Mouse (Mus musculus) inflammation-experienced regulatory T-cells, adult 6 months (primary cell): Measurements from ENCODE around the gene Cul9. TPM values are rescaled to one million over a fixed set of nuclear protein-coding genes. Genes with fewer than 3 reads are reported as not detected.
"Not testable (repeated sequence)": the region's sequence is repeated elsewhere in the genome, so short reads cannot be mapped to it uniquely, and the experiment has no call there.

Experiments
- ATAC-seq: one replicate; pipeline ENCODE4 v1.8.0; 2017
- polyA plus RNA-seq, 3 experiments: library from polyadenylated mRNA; unstranded; fragments of 100-300 nt; shearing (Covaris generic); gene quantifications; one replicate each; pipeline ENCODE4 v1.2.1; 2017

Gene Cul9
- polyA plus RNA-seq, 3 experiments from 2014 or later: 0.78 to 7.5 (median 3.1) TPM

DNA sequence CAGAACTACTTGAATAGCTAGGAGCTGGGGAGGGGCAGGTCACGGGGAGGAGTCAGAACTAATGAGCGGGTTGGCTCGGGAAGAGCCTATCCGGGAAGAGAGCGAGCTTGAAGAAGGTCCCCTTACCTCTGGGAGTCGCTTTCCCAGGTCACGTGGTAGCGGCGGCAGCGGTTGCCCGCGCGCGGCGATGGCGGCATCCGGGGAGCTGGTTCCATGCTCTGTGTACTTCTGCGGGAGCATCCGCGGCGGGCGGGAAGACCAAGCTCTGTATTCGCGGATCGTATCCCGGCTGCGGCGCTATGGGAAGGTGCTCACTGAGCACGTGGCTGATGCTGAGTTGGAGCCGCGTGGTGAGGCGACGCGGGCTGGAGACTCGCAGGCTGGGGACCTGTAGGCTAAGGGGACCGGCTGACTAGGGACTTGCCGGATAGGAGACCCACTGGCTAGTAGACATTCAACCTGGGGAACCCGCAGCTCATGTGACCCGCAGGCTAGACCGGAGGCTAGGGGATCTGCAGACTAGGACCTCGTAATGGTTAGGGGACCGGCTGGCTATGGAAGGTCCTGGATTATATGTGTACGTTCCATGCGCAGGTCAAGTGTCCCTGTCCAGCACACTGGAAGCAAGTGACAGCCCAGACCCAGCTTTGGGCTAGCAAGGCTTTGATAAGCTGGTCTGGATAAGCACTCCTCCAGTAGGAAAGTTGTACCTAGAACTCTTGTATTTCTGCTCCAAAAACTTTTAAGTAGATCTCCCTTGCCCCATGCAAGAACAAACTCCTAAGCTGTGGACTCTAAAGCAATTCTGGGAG is 49.4 kb downstream of the Cul9 start, which contains the start of gene Dnph1:
Gene Dnph1, plus strand, starts transcription at position 89 of the 812 bp plus-strand sequence.
- ATAC-seq: peak; percentile 78

DNA sequence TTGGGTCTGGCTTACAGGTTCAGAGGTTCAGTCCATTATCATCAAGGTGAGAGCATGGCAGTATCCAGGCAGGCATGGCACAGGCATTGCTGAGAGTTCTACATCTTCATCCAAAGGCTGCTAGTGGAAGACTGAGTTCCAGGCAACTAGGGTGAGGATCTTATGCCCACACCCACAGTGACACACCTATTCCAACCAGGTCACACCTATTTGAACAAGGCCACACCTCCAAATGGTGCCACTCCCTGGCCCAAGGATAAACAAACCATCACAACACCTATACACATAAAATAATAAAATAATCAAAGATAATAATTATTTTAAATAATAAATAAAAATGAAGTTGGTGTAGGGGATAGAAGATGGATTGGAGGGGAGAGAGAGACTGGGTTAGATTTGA is 50.1 kb downstream of the Cul9 start:
- not testable (repeated sequence) for ATAC-seq

DNA sequence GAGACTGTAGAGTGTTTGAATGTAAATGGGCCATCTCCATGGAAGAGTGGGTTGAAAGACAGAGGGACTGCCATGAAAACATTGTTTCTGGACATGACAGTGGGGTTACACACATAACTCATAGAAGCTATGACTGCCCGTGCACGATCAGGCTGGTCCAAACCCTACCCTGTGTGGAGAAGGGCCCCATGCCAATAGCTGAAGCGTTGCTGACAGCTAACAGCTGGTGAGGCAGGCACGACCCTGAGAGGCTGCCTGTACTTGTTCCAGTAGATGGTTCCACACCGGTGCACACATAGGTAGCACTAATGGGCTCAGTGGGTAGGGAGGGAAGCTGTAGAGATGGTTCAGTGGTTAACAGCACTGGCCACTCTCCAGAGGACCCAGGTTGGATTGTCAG is 50.7 kb downstream of the Cul9 start:
- ATAC-seq: no peak

DNA sequence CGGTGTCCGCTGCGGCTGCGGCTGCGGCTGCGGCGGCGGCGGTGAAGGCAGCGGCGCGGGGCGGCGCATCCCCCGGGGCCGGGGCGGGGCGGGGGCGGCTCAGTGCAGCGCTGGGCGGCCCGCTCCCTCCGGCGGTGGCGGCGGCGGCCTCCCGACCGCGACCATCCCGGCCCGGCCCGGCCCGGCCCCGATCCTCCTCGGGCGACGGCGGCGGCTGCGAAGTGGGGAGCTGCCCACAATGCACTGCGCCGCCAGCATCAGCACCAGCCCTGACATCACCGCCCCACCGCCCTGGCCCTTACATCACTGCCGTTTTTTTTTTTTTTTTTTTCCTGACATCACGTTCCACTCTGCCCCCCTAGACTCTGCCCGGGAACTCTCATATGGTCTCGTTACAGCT is 58.8 kb downstream of the Cul9 start, which contains the start of gene Ttbk1:
Gene Ttbk1, minus strand, starts transcription at position 245 of the 400 bp plus-strand sequence.
- peak; percentile 62 for ATAC-seq

DNA sequence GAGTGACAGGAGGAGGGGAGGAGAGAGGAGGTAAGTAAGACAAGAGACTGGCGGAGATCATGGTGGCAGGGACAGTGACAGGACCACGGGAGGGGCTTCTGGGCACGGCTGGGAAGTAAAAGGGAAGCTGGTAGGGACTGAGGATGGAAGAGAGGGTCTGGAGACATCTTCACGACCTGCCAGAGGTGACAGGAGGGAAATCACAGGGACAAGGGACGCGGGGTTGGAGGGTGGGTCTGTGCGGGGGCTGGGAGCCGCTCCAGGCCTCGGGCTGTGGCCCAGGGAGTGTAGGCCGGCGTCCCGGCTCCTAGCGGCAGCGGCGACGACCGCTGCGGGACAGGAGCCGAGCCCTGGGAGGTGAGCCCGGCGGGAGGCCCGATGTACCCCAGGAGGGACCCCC is 59.2 kb downstream of the Cul9 start:
- ATAC-seq: no peak

DNA sequence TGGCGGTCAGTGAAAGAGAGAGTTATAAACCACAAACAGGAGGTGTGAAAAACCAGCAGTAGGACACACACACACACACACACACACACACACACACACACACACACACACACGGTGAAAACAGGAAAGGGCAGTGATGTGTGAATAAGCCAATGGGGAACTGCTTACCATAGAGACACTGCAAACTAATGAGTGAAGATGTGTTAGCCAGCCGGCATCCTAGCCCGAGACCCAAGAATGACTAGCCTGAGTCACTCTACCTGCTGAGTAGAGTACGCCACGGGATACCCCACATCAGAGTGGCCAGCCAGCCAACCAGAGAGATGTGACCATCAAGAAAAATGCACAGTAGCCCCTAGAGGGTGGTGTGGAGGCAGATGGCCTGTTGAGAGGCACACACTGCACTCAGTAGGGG is 61.7 kb downstream of the Cul9 start:
- no peak for ATAC-seq

DNA sequence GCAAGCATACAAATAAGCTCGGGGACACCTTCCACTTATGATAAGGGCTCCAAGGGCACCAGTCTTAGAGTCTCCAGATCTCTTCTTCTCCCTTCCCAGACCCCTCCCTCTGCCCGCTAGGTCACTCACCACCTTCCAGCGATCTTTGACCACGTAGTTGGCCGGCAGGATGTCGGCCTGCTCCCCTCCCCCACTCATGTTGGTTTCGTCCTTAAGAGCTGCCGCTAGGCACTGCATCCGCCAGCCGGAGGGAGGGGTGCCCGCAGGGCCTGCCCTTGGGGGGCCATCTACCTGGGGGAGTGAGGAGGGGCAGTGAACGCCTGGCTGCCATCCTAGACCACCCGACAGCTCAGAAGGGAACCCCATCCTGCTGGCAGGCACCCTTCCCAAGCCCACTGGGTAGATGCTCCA is 62.2 kb downstream of the Cul9 start:
- ATAC-seq: peak; percentile 32

DNA sequence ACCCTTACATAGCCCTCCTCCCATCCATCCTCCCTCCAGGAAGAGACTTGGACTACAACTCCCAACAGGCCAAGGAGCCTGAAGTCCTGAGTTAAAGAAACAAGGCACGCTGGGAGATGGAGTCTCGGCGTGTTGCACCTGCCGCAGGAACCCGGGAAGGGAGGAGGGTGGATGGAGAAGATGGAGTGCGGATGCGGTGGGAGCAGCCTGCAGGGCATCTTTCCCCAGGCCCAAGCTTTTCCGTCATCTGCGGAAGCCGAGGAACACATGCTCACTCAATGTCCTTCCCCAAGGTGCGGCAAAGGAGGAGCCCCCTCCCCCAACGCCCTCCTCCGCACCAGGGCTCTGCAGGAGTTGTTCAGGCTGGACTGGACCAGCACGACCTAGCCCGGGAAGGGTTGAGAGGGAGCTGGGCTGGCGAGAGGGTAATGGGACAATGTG is 62.6 kb downstream of the Cul9 start:
- peak; percentile 27 for ATAC-seq

DNA sequence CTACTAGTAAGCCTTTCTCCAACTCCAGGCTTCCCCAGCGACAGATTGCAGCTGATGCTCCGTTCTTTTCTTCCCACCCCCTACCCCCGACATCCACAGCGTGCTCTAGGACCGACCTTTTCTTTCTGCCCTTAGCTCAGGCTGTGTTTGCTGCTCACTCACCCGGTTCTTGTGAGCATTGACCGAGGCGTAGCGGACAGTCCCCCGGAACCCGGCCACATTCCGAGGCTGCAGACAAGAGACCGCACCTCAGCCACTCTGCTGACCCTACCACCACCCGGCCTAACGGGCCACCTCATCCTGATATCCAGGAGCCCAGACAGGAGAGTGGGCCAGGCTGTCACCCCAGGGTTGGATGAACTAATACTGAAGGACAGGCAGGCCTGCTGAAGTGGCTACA is 68.9 kb downstream of the Cul9 start:
- ATAC-seq: no peak

DNA sequence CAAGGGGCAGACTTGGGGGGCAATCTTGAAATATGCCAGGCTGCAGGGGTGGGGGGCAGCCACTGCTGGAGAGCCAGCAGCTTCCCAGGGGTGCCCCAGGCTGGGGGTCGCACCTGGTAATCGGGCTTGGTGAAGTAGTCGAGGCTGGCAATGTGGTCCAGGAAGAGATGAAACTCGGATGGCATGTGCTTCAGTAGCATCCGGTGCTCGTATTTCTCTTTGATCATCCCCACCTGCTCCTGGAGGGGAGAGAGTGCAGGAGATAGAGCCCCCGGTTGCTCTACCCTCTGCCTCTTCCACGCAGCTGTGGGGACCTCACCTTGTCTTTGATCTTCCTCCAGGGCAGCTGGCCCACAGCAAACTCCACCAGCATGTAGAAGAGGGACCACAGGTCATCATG is 69.6 kb downstream of the Cul9 start:
- no peak for ATAC-seq

DNA sequence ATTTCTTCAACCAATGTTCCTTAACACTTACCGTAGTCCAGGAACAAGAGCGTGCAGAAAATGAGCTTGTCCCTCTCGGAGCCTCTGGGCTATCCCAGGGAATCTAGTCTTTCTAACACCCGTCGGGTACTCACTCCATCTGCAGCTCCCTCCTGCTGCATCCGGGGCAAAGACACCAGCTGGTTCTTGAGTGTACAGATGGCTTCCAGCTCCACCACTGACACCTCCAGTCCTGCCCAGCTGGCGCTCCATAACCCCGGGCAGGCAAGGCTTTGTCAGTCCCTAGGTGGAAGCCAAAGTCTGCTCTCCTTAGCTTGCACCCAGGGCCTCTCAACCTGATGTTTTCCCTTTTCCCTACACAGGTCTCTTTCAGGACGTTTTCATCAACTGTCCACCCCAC is 78.4 kb downstream of the Cul9 start:
- ATAC-seq: no peak

DNA sequence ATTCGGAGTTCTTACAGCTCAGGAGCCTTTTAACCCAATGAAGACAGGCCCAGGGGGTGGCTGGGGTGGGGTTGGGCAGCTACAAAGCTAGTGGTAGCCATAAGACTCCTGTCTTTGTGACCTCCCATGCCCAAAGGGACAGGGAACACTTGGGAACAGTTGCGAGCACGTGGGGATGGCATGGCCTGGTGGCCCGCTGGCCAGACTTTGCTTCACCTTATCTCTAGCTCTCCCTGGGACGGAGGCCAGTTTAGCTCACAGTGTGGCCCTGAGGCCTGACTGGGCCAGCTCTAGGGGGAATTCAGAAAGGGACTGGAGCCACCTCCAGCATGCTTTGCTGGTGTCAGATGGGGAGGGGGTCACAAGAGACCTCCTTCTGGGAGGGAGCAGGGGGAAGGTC is 84.0 kb downstream of the Cul9 start:
- no peak for ATAC-seq

DNA sequence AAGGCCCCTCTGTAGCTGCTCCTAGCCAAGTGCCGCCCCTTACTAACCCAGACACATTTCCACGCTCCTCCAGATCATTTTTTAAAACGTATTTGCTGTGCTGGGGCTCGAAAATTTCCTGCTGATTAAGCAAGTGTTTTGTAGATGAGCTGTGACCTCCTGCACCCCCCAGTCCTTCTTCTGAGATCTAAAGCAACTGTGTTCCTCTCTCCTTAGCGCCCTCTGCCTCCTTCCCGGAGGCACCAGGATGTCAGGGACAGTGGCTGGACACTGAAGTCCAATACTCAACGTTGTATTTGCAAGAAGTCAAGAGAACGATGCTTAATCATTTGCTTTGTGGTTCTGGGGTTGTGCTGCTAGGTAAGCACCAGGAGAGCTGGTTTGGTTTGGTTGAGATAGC is 84.8 kb downstream of the Cul9 start:
- no peak for ATAC-seq

DNA sequence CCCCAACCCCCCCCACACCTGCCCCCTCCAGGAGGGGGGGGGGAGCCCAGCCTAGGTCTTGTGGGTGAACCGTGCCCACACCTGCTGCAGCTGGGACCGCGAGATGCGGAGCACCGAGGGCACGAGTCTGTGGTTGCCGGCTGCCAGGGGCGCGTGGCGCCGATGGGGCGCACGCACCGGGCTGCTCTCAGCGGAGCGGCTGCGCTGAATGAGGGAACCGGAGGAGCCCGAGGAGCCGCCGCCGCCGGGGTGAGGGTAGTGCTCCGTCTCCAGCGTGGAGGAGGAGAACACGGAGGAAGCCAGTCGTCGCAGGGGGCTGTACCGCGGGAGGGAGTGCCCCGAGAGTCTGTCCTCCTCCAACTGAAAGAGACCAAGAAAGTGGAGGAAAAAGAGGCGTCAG is 85.5 kb downstream of the Cul9 start:
- ATAC-seq: no peak

DNA sequence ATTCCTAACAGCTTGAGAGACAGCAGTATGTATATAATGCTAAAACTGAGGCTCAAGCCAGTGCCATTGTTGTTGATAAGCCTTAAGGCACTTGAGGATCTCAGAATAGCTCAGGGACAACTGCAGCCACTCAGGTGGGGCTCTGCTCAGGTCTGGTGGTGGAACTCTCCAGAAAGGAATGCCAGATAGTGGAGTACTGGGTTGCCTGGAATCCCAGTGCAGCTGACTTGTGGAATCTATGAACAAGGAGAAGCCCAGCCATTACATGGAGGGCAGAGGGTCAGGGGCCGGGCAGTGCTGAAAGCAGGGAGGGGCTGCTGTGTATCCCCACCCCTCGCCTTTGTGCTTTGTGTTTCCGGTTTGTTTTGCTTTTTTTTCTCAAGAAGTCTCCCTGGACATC is 87.7 kb downstream of the Cul9 start:
- ATAC-seq: no peak

DNA sequence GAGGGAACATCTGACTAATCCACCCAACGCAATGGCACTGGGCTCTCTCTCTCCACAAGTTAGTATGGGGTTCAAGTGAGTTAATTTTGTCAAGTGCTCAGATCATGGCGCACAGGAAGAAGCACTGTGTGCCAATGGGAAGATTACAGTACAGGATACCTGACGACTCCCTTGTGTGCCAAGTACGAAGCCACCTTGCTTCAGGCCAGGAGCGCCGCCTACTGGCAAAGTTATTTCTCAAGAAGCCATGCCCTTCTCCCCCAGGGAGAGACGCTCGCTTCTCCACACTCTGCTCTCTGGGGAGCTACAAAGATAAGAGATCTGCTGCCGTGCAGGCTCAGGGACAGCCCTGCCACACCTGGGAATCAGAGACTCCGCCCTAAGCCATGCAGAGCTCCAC is 88.4 kb downstream of the Cul9 start:
- no peak for ATAC-seq

DNA sequence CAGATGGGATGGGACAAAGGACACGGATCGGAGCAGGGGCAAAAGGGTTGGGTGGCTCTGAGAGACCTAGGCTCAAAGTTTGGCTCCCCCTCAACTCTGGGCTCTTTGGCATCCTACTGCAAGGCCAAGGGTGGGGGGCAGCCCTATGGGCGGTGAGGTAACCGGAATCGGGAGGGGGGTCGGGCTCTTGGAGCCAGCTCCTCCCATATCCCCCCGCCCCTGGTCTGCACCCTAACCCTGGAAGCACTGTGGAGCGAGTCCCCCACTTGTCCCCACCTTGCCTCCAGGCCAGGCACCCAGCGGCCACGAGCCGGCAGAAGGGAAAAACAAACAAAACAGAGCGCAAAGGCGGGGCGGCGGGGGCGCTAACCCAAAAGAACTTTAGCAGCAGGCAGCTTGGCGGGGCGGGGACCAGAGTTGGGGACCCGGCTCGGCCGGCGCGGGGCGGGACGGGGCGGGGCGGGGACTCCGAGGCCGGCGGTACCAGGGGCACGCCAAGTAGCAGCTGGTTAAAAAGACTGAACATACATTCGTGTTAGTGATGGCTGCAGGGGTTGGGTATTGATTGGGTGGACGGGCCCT is 91.0 kb downstream of the Cul9 start:
- no peak for ATAC-seq

DNA sequence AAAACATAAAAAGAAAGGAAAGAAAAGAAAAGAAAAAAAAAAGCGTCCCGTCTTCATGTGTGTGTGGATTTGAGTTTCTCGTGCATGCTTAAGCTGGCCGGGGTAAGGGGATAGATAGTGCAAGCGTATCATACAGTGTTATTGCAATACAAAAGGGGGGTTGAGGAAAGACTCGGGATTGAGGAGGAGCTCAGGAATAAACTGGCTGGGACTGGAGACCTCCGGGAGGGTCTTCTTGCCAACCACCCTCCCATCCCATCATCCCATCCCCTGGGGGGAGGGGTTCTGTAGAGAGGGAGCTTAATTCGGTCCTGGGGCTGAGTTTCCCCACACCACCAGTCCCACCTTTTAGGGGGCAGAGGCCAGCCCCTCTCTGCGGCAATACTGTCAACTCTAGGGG is 91.6 kb downstream of the Cul9 start:
- ATAC-seq: no peak

DNA sequence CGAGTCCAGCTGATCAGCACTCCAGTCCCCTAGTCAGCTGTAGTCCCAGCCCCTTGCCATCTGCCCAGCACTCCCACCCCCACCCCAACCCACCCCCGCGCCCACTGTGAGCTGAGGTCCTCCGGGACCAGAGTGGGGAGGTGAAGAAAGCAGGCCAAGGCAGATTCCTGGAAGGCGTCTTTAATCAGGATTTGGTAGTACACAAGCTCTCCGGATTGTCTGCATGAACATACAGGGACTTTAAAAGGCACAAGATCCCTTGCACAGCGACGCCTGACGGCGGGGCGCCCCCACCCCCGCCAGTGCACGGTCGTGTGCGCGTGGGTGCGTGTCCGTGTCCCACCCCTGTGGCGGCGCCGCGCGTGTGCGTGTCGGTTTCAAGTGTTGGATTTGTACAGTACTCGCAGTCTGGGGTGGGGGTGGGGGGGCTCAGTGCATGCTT is 92.2 kb downstream of the Cul9 start:
- no peak for ATAC-seq

DNA sequence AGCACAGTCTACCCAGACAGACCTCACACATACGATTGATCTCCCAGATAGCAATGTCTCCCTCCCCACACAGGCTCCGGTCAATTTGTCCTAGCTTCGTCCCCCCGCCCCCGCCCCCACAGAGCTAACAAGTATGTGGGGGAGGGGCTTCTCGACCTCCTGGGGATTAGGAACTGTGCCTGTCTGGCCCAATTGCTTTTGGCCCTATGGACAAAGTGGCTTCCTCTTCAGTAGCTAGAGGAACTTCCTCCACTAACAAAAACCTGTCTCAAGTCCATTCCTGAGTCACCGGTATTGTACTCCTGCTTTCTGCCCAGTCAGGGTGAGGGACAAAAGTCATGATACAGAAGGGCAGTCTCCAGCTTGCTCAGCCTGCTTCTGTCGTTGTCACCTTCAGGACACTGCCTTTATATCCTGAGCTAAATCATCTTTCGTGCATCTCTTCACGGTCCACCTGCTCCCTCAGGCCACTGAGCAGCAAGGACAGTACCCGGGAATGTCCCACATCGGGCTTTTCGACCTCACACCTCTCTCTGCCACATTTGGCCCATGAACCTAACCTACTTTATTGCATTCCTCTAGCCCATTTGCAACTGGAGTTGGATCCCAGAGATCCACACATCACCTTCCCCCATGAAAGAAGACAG is 92.8 kb downstream of the Cul9 start:
- no peak for ATAC-seq

DNA sequence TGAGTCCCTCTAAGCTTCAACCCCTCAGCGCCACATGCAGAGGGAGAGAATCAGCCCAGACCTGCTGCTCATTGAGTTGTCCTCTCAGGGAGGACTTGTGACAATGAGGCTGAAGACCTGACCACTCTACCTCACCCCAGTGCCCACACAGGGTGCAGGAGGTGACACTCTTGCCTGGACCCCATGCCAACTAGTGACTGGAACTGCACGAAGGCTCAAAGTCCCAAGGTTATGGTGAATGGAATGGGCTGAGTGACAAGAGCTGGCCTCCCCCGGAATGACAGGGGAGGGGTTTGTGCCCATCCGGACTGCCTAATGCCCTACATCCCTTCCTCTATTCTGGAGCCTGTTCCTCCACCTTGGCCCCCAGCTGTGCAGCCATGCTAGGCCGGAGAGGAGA is 93.5 kb downstream of the Cul9 start:
- ATAC-seq: no peak
